Mouse (Mus musculus) T-helper 17 cell (primary cell): ENCODE results near the gene Olfml3.

Experiments
- in situ Hi-C, 2 experiments: fragments of 300-600 bp; cut with MboI, MseI; formaldehyde crosslinking; loops; 1 replicate in 1 of 2; 2 replicates in 1 of 2; pipeline ENCODE4 v1.15.1; 2025; ENCODE audit warnings: high pct_unique_total_duplicates in 2 of 2

The Olfml3 gene

DNA sequence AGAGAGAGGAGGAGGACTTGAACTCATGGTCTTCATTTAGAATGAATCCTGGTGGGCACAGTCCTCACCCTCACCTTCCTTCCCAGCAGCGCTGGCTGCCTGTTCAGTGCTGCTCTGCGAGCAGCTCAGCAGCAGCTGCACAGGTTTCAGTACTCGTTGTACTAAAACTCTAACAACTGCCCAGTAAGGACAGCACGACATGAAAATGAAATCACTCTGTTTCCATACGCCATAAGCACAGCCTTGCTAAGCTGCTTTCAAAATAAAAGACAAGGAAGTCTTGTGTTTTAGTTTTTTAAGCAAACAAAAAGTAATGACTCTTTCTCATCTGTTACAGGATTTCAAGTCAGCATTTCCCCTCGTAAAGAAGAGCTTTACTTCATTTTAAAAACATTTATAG is 5.4 kb upstream of the Olfml3 start:
- in situ Hi-C loops, result no loop called here

DNA sequence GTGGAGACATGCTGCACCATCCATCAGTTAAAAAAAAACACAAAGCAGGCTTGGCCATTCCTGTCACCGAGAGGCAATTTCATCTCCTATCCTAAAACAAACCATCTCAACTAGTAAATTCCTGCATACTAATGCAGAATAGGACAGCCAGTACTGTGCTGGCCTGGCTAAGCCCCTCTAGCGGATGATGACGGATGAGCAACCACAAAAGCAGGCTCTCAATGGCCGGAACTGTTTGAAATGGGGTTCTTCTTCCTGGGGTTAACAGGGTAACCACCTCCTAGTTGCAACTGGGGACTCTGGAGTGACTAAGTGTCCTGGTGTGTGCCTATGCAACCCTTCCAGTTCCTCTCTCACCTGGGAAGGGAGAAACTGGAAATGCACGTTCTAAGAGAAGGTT is 2.5 kb upstream of the Olfml3 start:
- in situ Hi-C loops, result no loop called here

- in situ Hi-C loops, result loop anchor here (5.0 kb wide), 2 partner anchors 112 to 307 kb away; no protein-coding TSS in a partner anchor
Measured at GRCm38 (mm10) chr3:103739329-103739728, 1.5 kb upstream of the Olfml3 start, which contains the start of gene Gm10964. TSS of gene Gm10964 (plus strand) at chr3:103739366.

- in situ Hi-C loops, result loop anchor here (5.0 kb wide), 2 partner anchors 110 to 305 kb away; no protein-coding TSS in a partner anchor
Measured at GRCm38 (mm10) chr3:103737061-103737754, 593 bp downstream of the Olfml3 start.

- in situ Hi-C loops, result loop anchor here (5.0 kb wide), 2 partner anchors 109 to 304 kb away; no protein-coding TSS in a partner anchor
Measured at GRCm38 (mm10) chr3:103735776-103736600, 1.8 kb downstream of the Olfml3 start.

DNA sequence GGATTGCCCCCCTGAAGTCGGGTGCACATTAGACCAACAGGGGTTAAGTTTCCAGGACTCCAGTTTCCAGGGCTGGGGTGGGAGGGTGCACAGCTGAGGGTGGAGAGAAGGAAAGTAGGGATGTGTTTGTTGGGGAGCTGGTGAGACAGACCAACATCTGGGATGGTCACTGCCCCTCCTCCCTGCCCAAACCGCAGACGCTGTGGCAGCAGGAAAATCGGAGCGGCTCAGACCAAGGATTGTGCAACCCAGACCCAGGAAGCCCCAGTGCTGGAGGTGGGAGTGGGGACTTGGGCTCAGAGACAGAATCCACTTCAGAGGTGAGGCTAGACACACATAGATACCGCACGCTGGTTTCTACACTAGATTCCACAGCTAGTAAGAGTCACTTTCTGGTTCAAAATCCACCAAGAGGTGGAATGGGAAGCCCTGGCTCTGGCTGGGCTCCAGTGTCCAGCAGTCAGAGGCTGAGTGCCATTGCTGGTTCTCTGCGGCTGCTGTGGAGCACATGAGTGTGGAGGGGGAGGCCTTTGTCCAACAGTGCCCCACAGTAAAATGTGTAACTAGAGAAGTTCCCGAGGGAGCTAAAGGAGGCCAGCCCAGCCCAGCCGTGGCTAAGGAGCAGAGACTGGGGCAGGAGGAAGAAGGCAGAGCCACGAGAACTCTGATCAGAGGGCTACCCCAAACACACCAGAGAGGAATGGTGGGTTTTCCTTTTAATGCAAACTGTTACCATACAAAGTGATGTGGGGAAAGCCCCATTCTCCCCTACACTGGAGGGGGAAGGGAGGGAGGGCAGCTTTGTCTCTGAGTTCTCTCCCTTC is 2.9 kb downstream of the Olfml3 start:
- in situ Hi-C loops, result loop anchor here (5.0 kb wide), 2 partner anchors 108 to 303 kb away; no protein-coding TSS in a partner anchor

DNA sequence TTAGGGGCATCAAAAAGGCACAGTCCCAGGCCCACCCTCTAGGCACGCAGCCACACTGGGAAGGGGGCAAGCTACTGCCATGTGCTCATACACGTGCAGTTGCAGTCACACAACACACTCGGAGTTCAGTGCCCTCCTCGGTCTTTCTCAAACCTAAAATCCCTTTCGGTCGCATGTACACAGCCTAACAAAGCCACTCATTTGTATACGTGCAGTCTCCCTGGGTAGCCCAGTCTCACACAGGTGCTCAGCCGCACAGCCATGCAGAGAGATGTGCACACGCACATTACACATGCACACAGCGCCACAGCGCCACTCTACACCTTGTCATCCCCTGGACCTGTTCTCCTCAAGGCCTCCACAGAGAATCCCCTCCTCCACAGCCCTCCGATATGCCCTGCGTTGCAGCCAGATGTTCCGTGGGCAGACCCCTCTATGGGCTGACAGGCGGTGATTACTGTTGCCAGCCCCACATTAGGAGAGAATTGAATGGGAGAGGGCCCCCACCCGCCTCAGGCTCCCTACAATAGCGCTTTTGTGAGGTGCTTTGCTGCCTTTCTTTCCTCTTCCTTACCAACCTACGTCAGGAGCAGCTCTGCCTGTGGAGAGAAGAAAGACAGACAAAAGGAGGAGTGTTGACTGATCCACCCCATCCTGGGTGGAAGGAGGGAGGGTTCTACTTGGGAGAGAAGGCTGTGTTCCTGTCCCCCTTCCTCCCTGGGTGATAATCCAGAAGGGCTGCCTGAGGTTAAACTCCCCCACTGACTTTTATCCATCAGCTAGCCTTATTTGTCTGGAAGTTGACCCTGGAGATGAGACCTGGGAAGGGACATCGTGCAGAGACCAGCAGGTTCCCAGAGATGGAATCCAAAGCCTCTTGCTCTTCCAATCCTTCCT is 3.8 kb downstream of the Olfml3 start:
- in situ Hi-C loops, result no loop called here

- in situ Hi-C loops, result no loop called here
Measured at GRCm38 (mm10) chr3:103733176-103733575, 4.6 kb downstream of the Olfml3 start.

DNA sequence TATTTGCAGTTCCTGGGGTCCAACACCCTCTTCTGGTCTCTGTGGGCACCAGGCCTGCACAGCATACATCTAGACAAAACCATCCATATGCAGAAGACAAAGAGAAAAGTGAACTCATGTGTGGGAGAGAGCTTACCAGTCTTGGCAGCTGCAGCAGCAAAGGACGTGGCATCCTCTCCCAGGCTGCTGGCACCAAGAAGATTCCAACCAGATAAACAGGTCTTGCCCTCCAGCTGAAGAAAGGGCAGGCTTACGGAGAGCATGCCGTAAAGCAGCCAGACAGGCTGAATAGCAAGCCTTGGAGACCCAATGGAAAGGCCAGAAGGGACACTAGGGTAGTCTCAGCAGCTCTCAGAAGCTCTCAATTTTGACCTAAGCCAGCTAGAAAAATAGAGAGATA is 5.7 kb downstream of the Olfml3 start:
- in situ Hi-C loops, result no loop called here

DNA sequence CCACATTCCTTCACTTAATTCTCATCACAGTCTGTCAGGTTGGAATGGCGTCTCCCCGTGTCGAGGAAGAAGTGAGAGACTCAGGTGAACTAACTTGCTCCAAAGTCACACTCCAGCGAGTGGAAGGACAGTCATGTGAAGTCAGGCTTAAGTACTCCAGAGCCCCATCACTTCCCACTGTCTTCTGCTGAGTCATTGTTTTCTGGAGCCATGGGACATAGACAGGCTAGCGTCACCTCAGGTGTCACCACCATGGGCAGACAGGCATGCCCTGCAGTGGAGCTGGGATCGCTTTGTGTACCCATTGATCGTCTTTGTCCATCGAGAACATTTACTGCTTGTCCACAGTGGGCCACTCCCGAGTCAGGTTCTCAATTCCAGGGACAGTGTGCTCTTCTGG is 8.0 kb downstream of the Olfml3 start:
- in situ Hi-C loops, result no loop called here

DNA sequence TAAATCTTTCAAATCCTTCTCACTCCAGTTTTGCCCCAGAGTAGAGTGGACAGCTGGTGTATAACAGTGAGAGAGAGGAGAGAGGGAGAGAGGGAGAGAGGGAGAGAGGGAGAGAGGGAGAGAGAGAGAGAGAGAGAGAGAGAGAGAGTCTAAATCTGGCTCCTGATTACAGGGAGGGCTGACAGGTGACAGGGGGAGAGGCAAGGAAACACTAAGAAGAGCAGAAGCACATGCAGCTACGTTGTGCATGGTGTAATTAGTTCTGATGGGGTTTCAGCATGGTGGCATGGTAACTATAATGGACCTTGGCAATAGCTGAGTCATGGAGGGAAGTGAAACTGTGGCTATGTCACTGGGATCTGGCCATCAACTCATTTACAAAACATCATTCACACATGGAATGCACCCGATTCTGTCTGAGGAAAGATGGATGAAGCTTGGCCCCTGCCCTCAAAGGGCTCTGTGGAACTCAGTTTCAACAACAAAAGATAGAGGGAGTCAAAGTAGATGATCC is 9.9 kb downstream of the Olfml3 start:
- in situ Hi-C loops, result no loop called here

GRCm38 (mm10) chr3:103726642-103727041 is 11.2 kb downstream of the Olfml3 start:
- in situ Hi-C loops, result no loop called here

DNA sequence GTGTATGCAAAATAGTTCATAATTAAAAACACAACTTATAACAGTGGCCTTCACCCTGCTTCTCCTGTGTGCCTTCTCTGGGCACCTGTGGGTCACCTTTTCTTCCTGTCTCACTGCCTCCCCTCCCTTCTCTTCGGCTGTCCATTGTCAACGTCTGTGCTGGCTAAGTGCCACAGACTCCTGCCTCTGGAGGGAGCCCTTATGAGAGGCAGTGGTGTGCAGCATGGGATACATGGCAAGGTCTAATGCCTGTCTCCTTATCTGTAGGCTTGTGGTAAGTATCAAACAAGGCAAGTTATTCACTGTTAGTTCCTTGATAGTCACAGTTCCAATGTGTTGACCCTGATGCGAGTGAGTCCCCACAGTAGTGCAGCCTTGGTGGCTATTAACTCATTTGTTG is 13.7 kb downstream of the Olfml3 start:
- in situ Hi-C loops, result no loop called here

DNA sequence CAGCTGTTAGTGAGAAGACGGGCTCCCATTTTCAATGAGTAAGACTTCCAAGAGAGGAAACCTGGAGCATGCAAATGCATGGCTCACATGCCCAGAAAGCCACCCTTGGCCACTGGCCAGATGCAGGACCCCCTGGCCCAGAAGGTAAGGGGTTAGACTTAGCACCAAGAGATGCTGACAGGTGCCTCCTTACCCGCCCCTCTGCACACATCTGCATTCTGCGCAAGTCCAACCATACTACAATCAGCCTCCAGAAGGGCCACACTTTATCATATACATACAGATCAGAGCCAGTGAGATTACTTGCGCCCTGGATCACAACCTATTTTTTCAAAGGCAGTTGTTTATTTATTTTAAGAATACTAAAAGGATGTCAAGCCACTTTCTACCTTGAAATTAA is 19.1 kb downstream of the Olfml3 start:
- in situ Hi-C loops, result no loop called here

DNA sequence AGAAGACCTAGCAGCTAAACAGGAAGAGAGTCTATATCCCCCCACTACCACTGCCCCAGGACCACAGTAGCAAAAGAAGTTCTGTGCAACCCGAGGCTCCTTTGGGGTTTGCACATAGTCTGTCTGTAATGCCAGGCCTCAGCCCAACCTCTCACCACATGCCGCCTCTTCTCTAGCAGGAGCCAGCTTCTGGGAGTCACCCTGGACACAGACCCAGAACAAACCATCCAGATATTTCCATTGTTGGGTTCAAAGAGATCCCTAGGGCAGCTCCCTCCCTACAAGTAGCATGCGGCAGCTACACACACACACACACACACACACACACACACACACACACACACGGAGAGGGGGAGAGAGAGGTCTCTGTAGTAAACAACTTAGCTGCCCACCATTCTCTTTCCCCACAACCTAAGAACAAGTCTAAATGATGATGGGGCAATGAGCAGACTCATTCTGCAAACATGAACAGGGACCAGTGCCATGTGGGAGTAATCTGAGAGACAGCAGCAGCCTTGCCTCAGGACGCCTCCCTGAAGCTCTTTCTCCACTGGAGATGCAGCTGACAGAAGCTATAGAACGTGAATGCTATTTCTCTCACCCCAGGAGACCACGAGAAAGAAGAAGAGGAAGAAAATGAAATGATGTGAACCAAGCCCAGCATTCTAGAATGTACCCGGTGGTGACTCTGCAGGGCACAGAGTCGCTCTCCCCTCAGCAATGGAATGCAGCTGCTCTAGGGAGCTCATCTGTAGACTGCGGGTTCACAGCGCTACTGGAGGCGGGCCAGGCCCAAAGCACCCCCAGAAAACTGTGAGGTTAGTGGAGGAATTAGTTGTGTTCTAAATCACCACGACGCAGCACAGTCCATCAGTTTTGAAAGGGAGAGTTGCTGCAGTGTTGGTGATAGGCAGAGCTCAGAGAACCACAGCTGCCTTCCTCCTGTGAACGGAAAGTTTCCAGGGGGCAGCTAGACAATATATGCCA is 20.7 kb downstream of the Olfml3 start:
- in situ Hi-C loops, result no loop called here

GRCm38 (mm10) chr3:103715762-103716693 is 21.8 kb downstream of the Olfml3 start:
- in situ Hi-C loops, result no loop called here

GRCm38 (mm10) chr3:103714942-103715341 is 22.9 kb downstream of the Olfml3 start:
- in situ Hi-C loops, result no loop called here

DNA sequence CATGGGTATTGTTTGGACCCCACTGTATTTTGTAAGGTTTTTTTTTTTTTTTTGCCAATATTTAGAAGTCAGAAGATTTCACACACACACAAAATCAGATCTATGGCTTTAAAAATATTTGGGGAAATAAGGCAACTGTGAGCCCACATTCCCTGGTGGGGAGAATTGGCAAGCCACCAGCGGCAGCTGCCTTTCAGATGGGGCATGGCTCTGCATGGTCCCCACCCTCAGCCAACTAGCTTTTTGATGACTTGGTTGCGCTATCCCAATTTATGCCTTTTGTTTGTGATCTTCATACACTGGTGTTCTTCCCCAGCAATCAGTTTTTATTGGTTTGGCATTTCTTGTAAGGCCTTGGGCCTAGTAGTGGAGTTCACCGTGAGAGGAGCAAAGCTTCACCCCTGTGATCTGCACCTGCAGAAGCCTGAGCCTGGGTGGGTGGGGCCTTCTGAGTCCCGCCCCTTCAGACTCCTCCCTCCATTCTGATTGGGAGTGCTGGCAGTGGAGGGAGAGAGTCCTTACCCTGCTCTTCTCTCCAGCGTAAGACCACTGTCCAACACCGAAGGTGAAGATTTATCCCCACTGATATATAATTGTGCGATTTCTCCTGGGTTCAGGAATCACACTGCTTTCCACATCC is 23.4 kb downstream of the Olfml3 start:
- in situ Hi-C loops, result no loop called here
